Mouse (Mus musculus) forebrain, embryonic 11.5 days (tissue): Measurements from ENCODE around the gene Eif2b1. TPM values are rescaled to one million over a fixed set of nuclear protein-coding genes. Genes with fewer than 3 reads are reported as not detected.
"Not testable (repeated sequence)": the region's sequence is repeated elsewhere in the genome, so short reads cannot be mapped to it uniquely, and the experiment has no call there.

Experiments
- ATAC-seq: fragments of 200-750 bp; cut with Nextera tagmentation; replicated peaks from 2 replicates; pipeline ENCODE4 v1.8.0; 2017; ENCODE audit warnings: moderate TSS enrichment; ENCODE audit not compliant: low FRiP score
- DNase-seq: peaks from one replicate; pipeline ENCODE4 v3.0.0-alpha.2; 2017; ENCODE audit warnings: low spot score
- H3K27ac ChIP-seq: fragments of 300-500 bp; sonication (generic); 2 replicates; pipeline ENCODE4 v1.5.1; 2014; ENCODE audit warnings: low read depth, low read length
- H3K27me3 ChIP-seq: fragments of 300-500 bp; sonication (generic); 2 replicates; pipeline ENCODE4 v1.6.1; 2014; ENCODE audit warnings: mild to moderate bottlenecking, low read length, mixed read lengths; ENCODE audit not compliant: control insufficient read depth, insufficient read depth
- H3K36me3 ChIP-seq: fragments of 300-500 bp; sonication (generic); 2 replicates; pipeline ENCODE4 v1.6.1; 2014; ENCODE audit warnings: mild to moderate bottlenecking, low read length, moderate library complexity, mixed read lengths; ENCODE audit not compliant: control insufficient read depth, insufficient read depth
- H3K4me1 ChIP-seq: fragments of 300-500 bp; sonication (generic); replicated peaks from 2 replicates; pipeline ENCODE4 v1.6.1; 2014; ENCODE audit warnings: low read length, mixed read lengths; ENCODE audit not compliant: control insufficient read depth, insufficient read depth
- H3K4me2 ChIP-seq: fragments of 300-500 bp; sonication (generic); 2 replicates; pipeline ENCODE4 v1.6.1; 2014; ENCODE audit warnings: low read depth, mild to moderate bottlenecking, low read length, moderate library complexity, mixed read lengths; ENCODE audit not compliant: severe bottlenecking
- H3K4me3 ChIP-seq: fragments of 300-500 bp; sonication (generic); 2 replicates; pipeline ENCODE4 v1.5.1; 2014; ENCODE audit warnings: low read depth, low read length
- H3K9ac ChIP-seq: fragments of 300-500 bp; sonication (generic); 2 replicates; pipeline ENCODE4 v1.6.1; 2014; ENCODE audit warnings: low read length
- H3K9me3 ChIP-seq: fragments of 300-500 bp; sonication (generic); 2 replicates; pipeline ENCODE4 v1.6.1; 2016; ENCODE audit warnings: low read length, mixed read lengths; ENCODE audit not compliant: control insufficient read depth
- WGBS: fragments of 180-500 bp; shearing (Covaris S2); extraction: QIAGEN DNeasy Blood & Tissue Kit; methylation state at CpG from one replicate; pipeline ENCODE4 v1.1.7; 2014; 5-methylcytosine and 5-hydroxymethylcytosine counted together
- polyA plus RNA-seq: library from polyadenylated mRNA; unstranded; fragments of >200 nt; fragmentation: Nextera tagmentation; extraction: Ambion mirVana; gene quantifications from 2 replicates; pipeline ENCODE4 v1.2.1, GENCODE M21; 2014

Eif2b1 gene
- polyA plus RNA-seq, 1 experiment from 2014 or later, result 74.5 TPM

GRCm38 (mm10) chr5:124604296-124604695 lies 25.4 kb upstream of the Eif2b1 start:
- WGBS, result 95% methylated on average over 4 of the region's 4 CpGs
- no peaks in the 10 kb centered on the region for H3K27me3 ChIP-seq
- no peak overlapping the region for H3K4me2 ChIP-seq
- H3K27ac ChIP-seq, result no peak overlapping the region
- H3K9ac ChIP-seq, result no peak overlapping the region
- H3K9me3 ChIP-seq, result no peaks in the 10 kb centered on the region
- no peaks in the 10 kb centered on the region for H3K36me3 ChIP-seq
- H3K4me1 ChIP-seq, result no peaks in the 10 kb centered on the region
- ATAC-seq (no peak), DNase-seq (no peak)
- H3K4me3 ChIP-seq, result no peak overlapping the region

GRCm38 (mm10) chr5:124602349-124602748 lies 23.4 kb upstream of the Eif2b1 start:
- Histone ChIP-seq H3K9ac (no peak overlapping the region), H3K27me3 (no peaks in the 10 kb centered on the region), H3K4me3 (no peak overlapping the region), H3K36me3 (no peaks in the 10 kb centered on the region), H3K4me1 (no peaks in the 10 kb centered on the region), H3K9me3 (no peaks in the 10 kb centered on the region), H3K27ac (no peak overlapping the region), H3K4me2 (no peak overlapping the region)
- ATAC-seq (no peak), DNase-seq (peak; percentile 77)
- WGBS, result 72% methylated on average over 5 of the region's 5 CpGs

GRCm38 (mm10) chr5:124599726-124600125 lies 20.8 kb upstream of the Eif2b1 start:
- whole genome bisulfite sequencing, result 71% methylated on average over 8 of the region's 8 CpGs
- H3K4me3 ChIP-seq, H3K4me2 ChIP-seq, H3K9ac ChIP-seq, H3K27ac ChIP-seq, H3K36me3 ChIP-seq, H3K9me3 ChIP-seq, H3K27me3 ChIP-seq, ATAC-seq, DNase-seq, H3K4me1 ChIP-seq: not testable (repeated sequence)

GRCm38 (mm10) chr5:124598224-124599174 lies 19.6 kb upstream of the Eif2b1 start:
- no peak overlapping the region for H3K27ac ChIP-seq
- WGBS, result 7% methylated on average over 30 of the region's 30 CpGs

GRCm38 (mm10) chr5:124592768-124593167 lies 13.8 kb upstream of the Eif2b1 start:
- Histone ChIP-seq H3K9me3 (no peaks in the 10 kb centered on the region), H3K27me3 (no peaks in the 10 kb centered on the region), H3K4me2 (no peak overlapping the region), H3K9ac (no peak overlapping the region), H3K4me3 (no peak overlapping the region), H3K36me3 (peaks cover 5% of the 10 kb centered on the region; the same call in 1 of the 2 replicates), H3K4me1 (no peaks in the 10 kb centered on the region), H3K27ac (no peak overlapping the region)
- 95% methylated on average over 3 of the region's 3 CpGs for WGBS
- ATAC-seq (no peak), DNase-seq (no peak)

More at GRCm38 (mm10) chr5:124598224-124599174, 19.6 kb upstream of the Eif2b1 start:
- Histone ChIP-seq H3K36me3 (peaks cover 2% of the 10 kb centered on the region; the same call in 1 of the 2 replicates), H3K9me3 (no peaks in the 10 kb centered on the region), H3K4me3 (peak overlapping the region; percentile 93), H3K9ac (peak overlapping the region; percentile 78), H3K27me3 (no peaks in the 10 kb centered on the region), H3K4me2 (peak overlapping the region; percentile 79), H3K4me1 (no peaks in the 10 kb centered on the region)
- DNase-seq, result peak; percentile 93
- peak; percentile 100 for ATAC-seq

- Histone ChIP-seq H3K4me2 (no peak overlapping the region), H3K4me1 (peaks cover 10% of the 10 kb centered on the region), H3K27ac (no peak overlapping the region), H3K36me3 (peaks cover 3% of the 10 kb centered on the region; the same call in 1 of the 2 replicates), H3K9ac (no peak overlapping the region), H3K27me3 (no peaks in the 10 kb centered on the region), H3K4me3 (no peak overlapping the region), H3K9me3 (no peaks in the 10 kb centered on the region)
- 94% methylated on average over 5 of the region's 5 CpGs for WGBS
- ATAC-seq (no peak), DNase-seq (no peak)
Observed at GRCm38 (mm10) chr5:124582515-124582914, 3.6 kb upstream of the Eif2b1 start.

GRCm38 (mm10) chr5:124575467-124575866 lies 3.5 kb downstream of the Eif2b1 start:
- no peaks in the 10 kb centered on the region for H3K9me3 ChIP-seq

GRCm38 (mm10) chr5:124571068-124571467 lies 7.9 kb downstream of the Eif2b1 start:
- peaks cover 18% of the 10 kb centered on the region for H3K36me3 ChIP-seq
- no peak overlapping the region for H3K27ac ChIP-seq
- no peak overlapping the region for H3K4me3 ChIP-seq
- 86% methylated on average over 12 of the region's 12 CpGs for WGBS
- no peaks in the 10 kb centered on the region for H3K4me1 ChIP-seq
- no peaks in the 10 kb centered on the region for H3K27me3 ChIP-seq
- DNase-seq (no peak), ATAC-seq (no peak)
- H3K9ac ChIP-seq, result no peak overlapping the region
- no peak overlapping the region for H3K4me2 ChIP-seq
- H3K9me3 ChIP-seq, result no peaks in the 10 kb centered on the region

More at GRCm38 (mm10) chr5:124575467-124575866, 3.5 kb downstream of the Eif2b1 start:
- no peaks in the 10 kb centered on the region for H3K27me3 ChIP-seq
- peaks cover 10% of the 10 kb centered on the region for H3K4me1 ChIP-seq
- H3K9ac ChIP-seq, result no peak overlapping the region
- no peak overlapping the region for H3K4me2 ChIP-seq
- DNase-seq (no peak), ATAC-seq (no peak)
- H3K4me3 ChIP-seq, result no peak overlapping the region
- no peak overlapping the region for H3K27ac ChIP-seq
- H3K36me3 ChIP-seq, result peaks cover 12% of the 10 kb centered on the region
- 97% methylated on average over 7 of the region's 7 CpGs for WGBS
